Mouse (Mus musculus) ES-E14 (cell line): ENCODE measurements around the gene Hmbs.

Source experiments
- CHD2 ChIP-seq: IDR thresholded peaks from 2 replicates; pipeline ENCODE4 v1.6.1; 2014; ENCODE audit warnings: mild to moderate bottlenecking, low read depth, low read length, inconsistent platforms
- MAFK ChIP-seq: IDR thresholded peaks from 2 replicates; pipeline ENCODE4 v1.6.1; 2014; ENCODE audit warnings: mild to moderate bottlenecking, low read depth, low read length, inconsistent platforms; ENCODE audit not compliant: insufficient read depth
- ZNF384 ChIP-seq: IDR thresholded peaks from 2 replicates; pipeline ENCODE4 v1.6.1; 2012; ENCODE audit warnings: low read depth, low read length, inconsistent platforms

GRCm38 (mm10) chr9:44348546-44348945 lies 4.5 kb upstream of the Hmbs start:
- TF ChIP-seq ZNF384 (no peak), MAFK (no peak), CHD2 (no peak)
